Comparison of ENCODE assay signal across 17 mouse cellular contexts in genomic region chr8:72169681-72170249, GRCm38 (mm10). TPM values are rescaled to one million over a fixed set of nuclear protein-coding genes. Genes with fewer than 3 reads are reported as not detected.
DNase-seq lines count a peak whose midpoint lies in the region; ATAC-seq and TF ChIP-seq lines count a peak whose summit lies in the region.
"Had no signal": no experiment of that assay in that cellular context is flagged by ENCODE, and none has a peak within 500 bp of the region (broad histone marks: within the 10 kb centered on the region; RNA-seq: fewer than 3 reads in every experiment).

No protein-coding gene starts in this region.

- peaks cover 23 to 26% of the 10 kb centered on the region in 2 experiments for H3K4me1 ChIP-seq in MEL (ENCODE audit: control insufficient read depth in 1 of 2, insufficient read depth in 2 of 2, low read length in 2 of 2)
- H3K4me1 ChIP-seq in intestine, embryonic 15.5 days (replicated peaks), result no peaks in the 10 kb centered on the region
- H3K4me1 ChIP-seq: embryonic facial prominence, embryonic 13.5 days; forebrain, embryonic 13.5 days; limb, embryonic 13.5 days had no signal

- no peaks in the 10 kb centered on the region for H3K9me3 ChIP-seq in MEL (replicated peaks; ENCODE audit: insufficient read depth, low read length)
- H3K9me3 ChIP-seq in intestine, embryonic 15.5 days, result no peaks in the 10 kb centered on the region
- H3K9me3 ChIP-seq: embryonic facial prominence, embryonic 13.5 days; forebrain, embryonic 13.5 days; limb, embryonic 13.5 days; megakaryocyte, embryonic 14.5 days had no signal

- H3K27ac ChIP-seq in MEL (ENCODE audit: control insufficient read depth, low read depth, low read length), result peak overlapping the region; percentile 63
- no peak overlapping the region for H3K27ac ChIP-seq in intestine, embryonic 15.5 days
- H3K27ac ChIP-seq: embryonic facial prominence, embryonic 13.5 days; forebrain, embryonic 13.5 days; limb, embryonic 13.5 days had no signal

- TF ChIP-seq POLR2A in MEL (IDR thresholded peaks at IDR 0.05; ENCODE audit: control insufficient read depth in 1 of 2, insufficient read depth in 1 of 2, low read depth in 1 of 2, low read length in 2 of 2, poor library complexity in 1 of 2), result no peak

- TF ChIP-seq EP300 in MEL (IDR thresholded peaks at IDR 0.05; ENCODE audit: low read depth in 1 of 2, low read length in 2 of 2), result no peak

- H3K4me3 ChIP-seq in MEL (ENCODE audit: control insufficient read depth in 1 of 2, insufficient read depth in 1 of 2, low read depth in 2 of 2, low read length in 2 of 2), result no peak overlapping the region
- no peak overlapping the region for H3K4me3 ChIP-seq in intestine, embryonic 15.5 days (replicated peaks)
- H3K4me3 ChIP-seq: embryonic facial prominence, embryonic 13.5 days; forebrain, embryonic 13.5 days; limb, embryonic 13.5 days; megakaryocyte, embryonic 14.5 days; myocyte had no signal

- WGBS in intestine, embryonic 15.5 days, result 80% methylated on average over 3 of the region's 3 CpGs

- DNase-seq in MEL (ENCODE audit: low read depth, low spot score), result no peak
- DNase-seq in kidney, postnatal 25 days, result peak; percentile 66 to 86
- no peak for DNase-seq in heart, postnatal 10 days
- no peak for DNase-seq in right cerebral cortex, adult 2 months (ENCODE audit: low spot score in 2 of 2)
- DNase-seq in urinary bladder, postnatal 25 days (ENCODE audit: low spot score), result no peak
- DNase-seq: cerebellum, postnatal 25 days; gastrocnemius, postnatal 36 days; layer of hippocampus, postnatal 36 days had no signal

- H3K27me3 ChIP-seq in MEL (ENCODE audit: control insufficient read depth in 1 of 2, insufficient read depth in 2 of 2, low read length in 2 of 2), result no peaks in the 10 kb centered on the region
- H3K27me3 ChIP-seq in intestine, embryonic 15.5 days (replicated peaks), result no peaks in the 10 kb centered on the region
- H3K27me3 ChIP-seq: embryonic facial prominence, embryonic 13.5 days; forebrain, embryonic 13.5 days; limb, embryonic 13.5 days; megakaryocyte, embryonic 14.5 days had no signal

- intact Hi-C loops in heart, postnatal 10 days (cut with DNase I), result no loop called here

- H3K4me2 ChIP-seq in intestine, embryonic 15.5 days (replicated peaks), result no peak overlapping the region
- H3K4me2 ChIP-seq: embryonic facial prominence, embryonic 13.5 days; forebrain, embryonic 13.5 days; limb, embryonic 13.5 days had no signal

- peaks cover 14 to 29% of the 10 kb centered on the region in 2 experiments for H3K36me3 ChIP-seq in MEL (ENCODE audit: control insufficient read depth in 1 of 2, insufficient read depth in 2 of 2, low read length in 2 of 2)
- peaks cover 43% of the 10 kb centered on the region for H3K36me3 ChIP-seq in intestine, embryonic 15.5 days

- H3K79me2 ChIP-seq in MEL (ENCODE audit: control insufficient read depth, insufficient read depth, low read length, poor library complexity), result peaks cover 5% of the 10 kb centered on the region; the same call in 1 of the 2 replicates

- no peak for TF ChIP-seq RAD21 in MEL (IDR thresholded peaks at IDR 0.05; ENCODE audit: low read depth, low read length)

- TF ChIP-seq CTCF in MEL (IDR thresholded peaks at IDR 0.05 in 2 of 3, conservative IDR thresholded peaks at IDR 0.05 in 1 of 3; ENCODE audit: control insufficient read depth in 1 of 3, insufficient read depth in 1 of 3, low read depth in 2 of 3, low read length in 3 of 3, poor library complexity in 1 of 3, severe bottlenecking in 1 of 3), result no peak

- peak; percentile 79 for ATAC-seq in intestine, embryonic 15.5 days
- ATAC-seq in megakaryocyte, adult 5-6 weeks (ENCODE audit: poor library complexity, severe bottlenecking), result peak; percentile 2; the same call in 1 of the 2 replicates
- ATAC-seq: forebrain, embryonic 13.5 days had no signal

- no peak overlapping the region for H3K9ac ChIP-seq in MEL (ENCODE audit: control insufficient read depth, low read depth, low read length, poor library complexity, severe bottlenecking)
- H3K9ac ChIP-seq in intestine, embryonic 15.5 days, result no peak overlapping the region
- H3K9ac ChIP-seq: embryonic facial prominence, embryonic 13.5 days; forebrain, embryonic 13.5 days; limb, embryonic 13.5 days had no signal

TF ChIP-seq in MEL, 35 proteins besides CTCF, POLR2A, EP300 and RAD21:
- TF ChIP-seq POLR2AphosphoS2 (IDR thresholded peaks at IDR 0.05; ENCODE audit: low read length), result no peak
- TF ChIP-seq ZC3H11A (IDR thresholded peaks at IDR 0.05; ENCODE audit: low read depth, low read length), result no peak
- TF ChIP-seq NRF1 (IDR thresholded peaks at IDR 0.05; ENCODE audit: insufficient read depth, low read depth, low read length, poor library complexity, severe bottlenecking), result no peak
- no peak for TF ChIP-seq POLR2AphosphoS5 (IDR thresholded peaks at IDR 0.05; ENCODE audit: borderline replicate concordance, low read depth, low read length)
- no peak for TF ChIP-seq CHD1 (IDR thresholded peaks at IDR 0.05; ENCODE audit: low read depth, low read length)
- TF ChIP-seq TCF12 (IDR thresholded peaks at IDR 0.05; ENCODE audit: low read depth, low read length), result no peak
- TF ChIP-seq E2F4 (IDR thresholded peaks at IDR 0.05; ENCODE audit: borderline replicate concordance, low read depth, low read length), result no peak
- no peak for TF ChIP-seq NELFE (IDR thresholded peaks at IDR 0.05; ENCODE audit: low read depth, low read length)
TF ChIP-seq in MEL: peak in this region for 0.

RNA-seq across cellular contexts. Expression of gene Rab8a, which starts 8.8 kb away (rescaled TPM):
- total RNA-seq in MEL (2012; rRNA removed), result 95.2 and 97.4 TPM in 2 replicates
- polyA plus RNA-seq in MEL (2012; ENCODE audit: insufficient read depth in 1 of 2, insufficient read length in 2 of 2, low read depth in 1 of 2, low replicate concordance in 2 of 2, missing spikeins in 1 of 2), result 100 to 1,000 TPM in 1 of 2 experiments, not detected in 1; 139 TPM
- 149 and 159 TPM in 2 replicates for polyA plus RNA-seq in intestine, embryonic 15.5 days (2015; fragmentation: Nextera tagmentation; extraction: Ambion mirVana)
- total RNA-seq in megakaryocyte, adult 5-6 weeks (2015), result 63.8 and 66.5 TPM in 2 replicates
- total RNA-seq in megakaryocyte, adult 5-6 weeks (2017), result 436 and 580 TPM in 2 replicates
- total RNA-seq in heart, postnatal 10 days (2021), result 10 to 100 TPM; 38.3 to 42.8 TPM

RNA-seq across cellular contexts. Expression of gene Hsh2d, which starts 19.7 kb away (rescaled TPM):
- total RNA-seq in MEL (2012; rRNA removed), result 0.04 TPM in 1 of 2 replicates, not detected in the other
- polyA plus RNA-seq in MEL (2012; ENCODE audit: insufficient read depth in 1 of 2, insufficient read length in 2 of 2, low read depth in 1 of 2, low replicate concordance in 2 of 2, missing spikeins in 1 of 2), result under 1 TPM in 1 of 2 experiments, not detected in 1; 0.13 TPM
- polyA plus RNA-seq in intestine, embryonic 15.5 days (2015; fragmentation: Nextera tagmentation; extraction: Ambion mirVana), result 1.5 and 2.0 TPM in 2 replicates
- total RNA-seq in megakaryocyte, adult 5-6 weeks (2015), result 8.3 and 12.3 TPM in 2 replicates
- total RNA-seq in megakaryocyte, adult 5-6 weeks (2017), result 6.7 and 6.9 TPM in 2 replicates
- not detected for total RNA-seq in heart, postnatal 10 days (2021)
- total RNA-seq: gastrocnemius, postnatal 36 days; heart, postnatal 25 days; layer of hippocampus, postnatal 36 days had no signal
- polyA plus RNA-seq: embryonic facial prominence, embryonic 13.5 days; forebrain, embryonic 13.5 days; limb, embryonic 13.5 days; myocyte had no signal

RNA-seq across cellular contexts. Expression of gene Tpm4, which starts 35.0 kb away (rescaled TPM):
- total RNA-seq in MEL (2012; rRNA removed), result 0.12 TPM in 1 of 2 replicates, not detected in the other
- under 1 TPM in 1 of 2 experiments, not detected in 1; 0.36 TPM for polyA plus RNA-seq in MEL (2012; ENCODE audit: insufficient read depth in 1 of 2, insufficient read length in 2 of 2, low read depth in 1 of 2, low replicate concordance in 2 of 2, missing spikeins in 1 of 2)
- 545 and 589 TPM in 2 replicates for polyA plus RNA-seq in intestine, embryonic 15.5 days (2015; fragmentation: Nextera tagmentation; extraction: Ambion mirVana)
- total RNA-seq in megakaryocyte, adult 5-6 weeks (2015), result 301 and 308 TPM in 2 replicates
- 515 and 545 TPM in 2 replicates for total RNA-seq in megakaryocyte, adult 5-6 weeks (2017)
- total RNA-seq in heart, postnatal 10 days (2021), result 100 to 1,000 TPM; 229 to 241 TPM

RNA-seq across cellular contexts. Expression of gene Cib3, which starts 42.9 kb away (rescaled TPM):
- not detected in 2 replicates for total RNA-seq in MEL (2012; rRNA removed)
- polyA plus RNA-seq in MEL (2012; ENCODE audit: insufficient read depth in 1 of 2, insufficient read length in 2 of 2, low read depth in 1 of 2, low replicate concordance in 2 of 2, missing spikeins in 1 of 2), result not detected
- not detected in 2 replicates for polyA plus RNA-seq in intestine, embryonic 15.5 days (2015; fragmentation: Nextera tagmentation; extraction: Ambion mirVana)
- 0.21 TPM in 1 of 2 replicates, not detected in the other for total RNA-seq in megakaryocyte, adult 5-6 weeks (2015)
- 0.16 and 0.55 TPM in 2 replicates for total RNA-seq in megakaryocyte, adult 5-6 weeks (2017)
- total RNA-seq in heart, postnatal 10 days (2021), result not detected
- total RNA-seq: gastrocnemius, postnatal 36 days had no signal
- polyA plus RNA-seq: embryonic facial prominence, embryonic 13.5 days; forebrain, embryonic 13.5 days; limb, embryonic 13.5 days; myocyte had no signal

RNA-seq across cellular contexts. Expression of gene Gm11034, which starts 43.7 kb away (rescaled TPM):
- not detected in 2 replicates for total RNA-seq in MEL (2012; rRNA removed)
- not detected for polyA plus RNA-seq in MEL (2012; ENCODE audit: insufficient read depth in 1 of 2, insufficient read length in 2 of 2, low read depth in 1 of 2, low replicate concordance in 2 of 2, missing spikeins in 1 of 2)
- not detected in 2 replicates for polyA plus RNA-seq in intestine, embryonic 15.5 days (2015; fragmentation: Nextera tagmentation; extraction: Ambion mirVana)
- not detected in 2 replicates for total RNA-seq in megakaryocyte, adult 5-6 weeks (2015)
- not detected in 2 replicates for total RNA-seq in megakaryocyte, adult 5-6 weeks (2017)
- total RNA-seq in heart, postnatal 10 days (2021), result not detected
- total RNA-seq: gastrocnemius, postnatal 36 days; heart, postnatal 25 days; layer of hippocampus, postnatal 36 days had no signal
- polyA plus RNA-seq: embryonic facial prominence, embryonic 13.5 days; forebrain, embryonic 13.5 days; limb, embryonic 13.5 days; myocyte; urinary bladder, adult 2 months had no signal

Comparison
In these comparisons a context has a peak if more than half of its experiments do, and no peak if none do; other contexts are left out.
1. DNase-seq: peak in kidney, postnatal 25 days (2 of 2); none in MEL (single experiment), heart, postnatal 10 days (0 of 2), right cerebral cortex, adult 2 months (0 of 2) and urinary bladder, postnatal 25 days (single experiment).
2. RNA of gene Tpm4, which starts 35.0 kb away (total RNA-seq): 301 to 545 TPM in megakaryocyte, adult 5-6 weeks and 229 to 241 TPM in heart, postnatal 10 days; 0.12 TPM in MEL; every median in the first group is over 100 times any median in the second.